12 mouse cellular contexts compared by ENCODE assay signal in the genomic region with DNA sequence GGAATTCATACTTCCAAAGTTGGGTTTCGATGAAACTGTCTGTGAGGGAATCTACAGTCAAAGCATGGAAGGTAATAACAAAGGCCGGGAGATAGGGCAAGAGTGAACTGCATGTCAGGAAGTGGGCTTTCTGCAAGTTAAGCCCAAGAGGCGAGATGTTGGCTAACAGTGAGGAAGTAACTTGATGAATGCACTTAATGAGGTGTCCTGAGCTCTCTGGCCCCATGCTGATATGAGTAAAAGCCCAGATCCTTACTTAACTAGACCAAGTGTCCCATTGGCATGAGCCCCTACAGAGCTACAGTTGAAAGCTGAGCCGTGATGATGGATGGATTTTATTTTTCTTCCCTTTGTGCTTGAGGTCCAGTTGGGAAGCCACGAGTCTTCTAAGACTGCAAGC.
"Had no signal": no experiment of that assay in that cellular context is flagged by ENCODE, and none has a peak within 500 bp of the region (broad histone marks: within the 10 kb centered on the region; RNA-seq: fewer than 3 reads in every experiment).

No protein-coding gene starts in this region.

- H3K4me3 ChIP-seq: limb, embryonic 12.5 days; liver, embryonic 13.5 days; midbrain, embryonic 13.5 days had no signal

- H3K36me3 ChIP-seq: liver, embryonic 13.5 days; midbrain, embryonic 13.5 days had no signal

- H3K4me2 ChIP-seq: limb, embryonic 12.5 days; liver, embryonic 13.5 days; midbrain, embryonic 13.5 days had no signal

- ATAC-seq: intestine, embryonic 16.5 days; liver, postnatal 0 days; midbrain, embryonic 13.5 days had no signal

- H3K9ac ChIP-seq: limb, embryonic 12.5 days; liver, embryonic 13.5 days; liver, postnatal 0 days; midbrain, embryonic 13.5 days had no signal

- H3K4me1 ChIP-seq: limb, embryonic 12.5 days; liver, embryonic 13.5 days; midbrain, embryonic 13.5 days had no signal

- H3K27me3 ChIP-seq: limb, embryonic 12.5 days; liver, embryonic 13.5 days; midbrain, embryonic 13.5 days had no signal

- H3K27ac ChIP-seq: limb, embryonic 12.5 days; liver, embryonic 13.5 days; macrophage; midbrain, embryonic 13.5 days had no signal

- DNase-seq: kidney, adult 8-10 months; kidney, postnatal 36 days; layer of hippocampus, adult 9-11 months; layer of hippocampus, postnatal 36 days; liver; liver, embryonic 13.5 days; liver, postnatal 0 days; thymus, postnatal 36 days had no signal

- H3K9me3 ChIP-seq: limb, embryonic 12.5 days; liver, embryonic 13.5 days; midbrain, embryonic 13.5 days had no signal
